Mouse (Mus musculus) urinary bladder, postnatal 4 days (tissue): ENCODE data around the gene Mapkap1.
"Not testable (repeated sequence)": the region's sequence is repeated elsewhere in the genome, so short reads cannot be mapped to it uniquely, and the experiment has no call there.

ENCODE experiments used
- DNase-seq, 2 experiments: peaks; one replicate each; pipeline ENCODE4 v3.0.0; 2021 to 2022; ENCODE audit warnings: low spot score in 2 of 2

Gene Mapkap1

GRCm38 (mm10) chr2:34431701-34432372, 25.3 kb downstream of the Mapkap1 start:
- no peak for DNase-seq

- DNase-seq = not testable (repeated sequence)
Observed at GRCm38 (mm10) chr2:34432887-34433286, 26.3 kb downstream of the Mapkap1 start.

- no peak for DNase-seq
Observed at GRCm38 (mm10) chr2:34436321-34436720, 29.8 kb downstream of the Mapkap1 start.

GRCm38 (mm10) chr2:34448756-34449155, 42.2 kb downstream of the Mapkap1 start:
- no peak for DNase-seq

- no peak for DNase-seq
Observed at GRCm38 (mm10) chr2:34462490-34462889, 55.9 kb downstream of the Mapkap1 start.

GRCm38 (mm10) chr2:34468559-34469141, 62.1 kb downstream of the Mapkap1 start:
- DNase-seq = no peak

GRCm38 (mm10) chr2:34469324-34469723, 62.8 kb downstream of the Mapkap1 start:
- no peak for DNase-seq

- DNase-seq = no peak
Observed at GRCm38 (mm10) chr2:34473775-34474174, 67.2 kb downstream of the Mapkap1 start.

GRCm38 (mm10) chr2:34481401-34481800, 74.8 kb downstream of the Mapkap1 start:
- DNase-seq = no peak

- no peak for DNase-seq
Observed at GRCm38 (mm10) chr2:34482102-34482501, 75.5 kb downstream of the Mapkap1 start.

GRCm38 (mm10) chr2:34482531-34482930, 76.0 kb downstream of the Mapkap1 start:
- DNase-seq = no peak

GRCm38 (mm10) chr2:34487281-34487680, 80.7 kb downstream of the Mapkap1 start:
- no peak for DNase-seq

GRCm38 (mm10) chr2:34503975-34504730, 97.6 kb downstream of the Mapkap1 start:
- DNase-seq = no peak

- not testable (repeated sequence) for DNase-seq
Observed at GRCm38 (mm10) chr2:34506162-34506561, 99.6 kb downstream of the Mapkap1 start.

GRCm38 (mm10) chr2:34509856-34510255, 103.3 kb downstream of the Mapkap1 start:
- no peak for DNase-seq

- no peak for DNase-seq
Observed at GRCm38 (mm10) chr2:34515263-34515662, 108.7 kb downstream of the Mapkap1 start.

- no peak for DNase-seq
Observed at GRCm38 (mm10) chr2:34518083-34518482, 111.5 kb downstream of the Mapkap1 start.

GRCm38 (mm10) chr2:34518526-34518925, 112.0 kb downstream of the Mapkap1 start:
- no peak for DNase-seq

GRCm38 (mm10) chr2:34519525-34519924, 113.0 kb downstream of the Mapkap1 start:
- DNase-seq = no peak

GRCm38 (mm10) chr2:34521384-34521783, 114.8 kb downstream of the Mapkap1 start:
- no peak for DNase-seq

GRCm38 (mm10) chr2:34526527-34527371, 120.2 kb downstream of the Mapkap1 start:
- no peak for DNase-seq

GRCm38 (mm10) chr2:34528491-34528890, 121.9 kb downstream of the Mapkap1 start:
- no peak for DNase-seq
